Mouse (Mus musculus): Measurements from ENCODE around the gene Ddx39b. TPM values are rescaled to one million over a fixed set of nuclear protein-coding genes. Genes with fewer than 3 reads are reported as not detected.

Gene Ddx39b
- polyA plus RNA-seq, 1 experiment: 158 TPM

- no peak for TF ChIP-seq FLI1 (IDR thresholded peaks at IDR 0.05; ENCODE audit: low read length)
- TF ChIP-seq GATA1 (IDR thresholded peaks at IDR 0.05; ENCODE audit: borderline replicate concordance, low read length): no peak; the same call in 2 of the 3 replicates
- H3K4me3 ChIP-seq (replicated peaks): peak overlapping the region; percentile 81
Measured at GRCm38 (mm10) chr17:35218516-35219193, 22.9 kb upstream of the Ddx39b start.

GRCm38 (mm10) chr17:35219601-35220041, 21.9 kb upstream of the Ddx39b start:
- H3K9me3 ChIP-seq: no peaks in the 10 kb centered on the region
- TF ChIP-seq GATA1 (IDR thresholded peaks at IDR 0.05; ENCODE audit: borderline replicate concordance, low read length) (no peak), FLI1 (IDR thresholded peaks at IDR 0.05; ENCODE audit: low read length) (no peak)
- H3K36me3 ChIP-seq (replicated peaks; ENCODE audit: low read length): peaks cover 36% of the 10 kb centered on the region
- peak overlapping the region; percentile 81 for H3K4me3 ChIP-seq (replicated peaks)
- H3K4me1 ChIP-seq: peaks cover 90% of the 10 kb centered on the region
- H3K27me3 ChIP-seq (replicated peaks): no peaks in the 10 kb centered on the region

More at GRCm38 (mm10) chr17:35218516-35219193, 22.9 kb upstream of the Ddx39b start:
- no peaks in the 10 kb centered on the region for H3K27me3 ChIP-seq (replicated peaks)
- peaks cover 93% of the 10 kb centered on the region for H3K4me1 ChIP-seq
- peaks cover 34% of the 10 kb centered on the region for H3K36me3 ChIP-seq (replicated peaks; ENCODE audit: low read length)
- H3K9me3 ChIP-seq: no peaks in the 10 kb centered on the region

GRCm38 (mm10) chr17:35220156-35220952, 21.2 kb upstream of the Ddx39b start, which contains the start of gene Gm16181:
Gene Gm16181, plus strand, starts transcription at chr17:35220834.
- Histone ChIP-seq H3K4me1 (peaks cover 90% of the 10 kb centered on the region), H3K9me3 (no peaks in the 10 kb centered on the region), H3K36me3 (replicated peaks; ENCODE audit: low read length) (peaks cover 42% of the 10 kb centered on the region), H3K4me3 (replicated peaks) (peak within 1 kb of the TSS; percentile 81), H3K27me3 (replicated peaks) (no peaks in the 10 kb centered on the region)
- TF ChIP-seq FLI1 (IDR thresholded peaks at IDR 0.05; ENCODE audit: low read length) (no peak), GATA1 (IDR thresholded peaks at IDR 0.05; ENCODE audit: borderline replicate concordance, low read length) (no peak)

GRCm38 (mm10) chr17:35222299-35222698, 19.2 kb upstream of the Ddx39b start:
- no peaks in the 10 kb centered on the region for H3K9me3 ChIP-seq
- no peaks in the 10 kb centered on the region for H3K27me3 ChIP-seq (replicated peaks)
- peak overlapping the region; percentile 80 for H3K4me3 ChIP-seq (replicated peaks)
- peaks cover 92% of the 10 kb centered on the region for H3K4me1 ChIP-seq
- peaks cover 56% of the 10 kb centered on the region for H3K36me3 ChIP-seq (replicated peaks; ENCODE audit: low read length)
- TF ChIP-seq FLI1 (IDR thresholded peaks at IDR 0.05; ENCODE audit: low read length) (no peak), GATA1 (IDR thresholded peaks at IDR 0.05; ENCODE audit: borderline replicate concordance, low read length) (peak; percentile 71; the same call in 1 of the 3 replicates)

- Histone ChIP-seq H3K4me3 (replicated peaks) (no peak overlapping the region), H3K27me3 (replicated peaks) (no peaks in the 10 kb centered on the region), H3K4me1 (peaks cover 90% of the 10 kb centered on the region), H3K36me3 (replicated peaks; ENCODE audit: low read length) (peaks cover 80% of the 10 kb centered on the region), H3K9me3 (no peaks in the 10 kb centered on the region)
- no peak for TF ChIP-seq FLI1 (IDR thresholded peaks at IDR 0.05; ENCODE audit: low read length)
- TF ChIP-seq GATA1 (IDR thresholded peaks at IDR 0.05; ENCODE audit: borderline replicate concordance, low read length): no peak
Measured at GRCm38 (mm10) chr17:35224641-35225040, 16.9 kb upstream of the Ddx39b start.

- Histone ChIP-seq H3K4me3 (replicated peaks) (no peak overlapping the region), H3K36me3 (replicated peaks; ENCODE audit: low read length) (peaks cover 80% of the 10 kb centered on the region), H3K27me3 (replicated peaks) (no peaks in the 10 kb centered on the region), H3K9me3 (no peaks in the 10 kb centered on the region), H3K4me1 (peaks cover 88% of the 10 kb centered on the region)
- TF ChIP-seq GATA1 (IDR thresholded peaks at IDR 0.05; ENCODE audit: borderline replicate concordance, low read length): no peak
- TF ChIP-seq FLI1 (IDR thresholded peaks at IDR 0.05; ENCODE audit: low read length): no peak
Measured at GRCm38 (mm10) chr17:35225456-35225855, 16.1 kb upstream of the Ddx39b start.

GRCm38 (mm10) chr17:35226561-35227046, 14.9 kb upstream of the Ddx39b start:
- no peaks in the 10 kb centered on the region for H3K9me3 ChIP-seq
- TF ChIP-seq FLI1 (IDR thresholded peaks at IDR 0.05; ENCODE audit: low read length) (no peak), GATA1 (IDR thresholded peaks at IDR 0.05; ENCODE audit: borderline replicate concordance, low read length) (no peak)
- no peaks in the 10 kb centered on the region for H3K27me3 ChIP-seq (replicated peaks)
- H3K36me3 ChIP-seq (replicated peaks; ENCODE audit: low read length): peaks cover 82% of the 10 kb centered on the region
- H3K4me1 ChIP-seq: peaks cover 88% of the 10 kb centered on the region
- peak overlapping the region; percentile 42 for H3K4me3 ChIP-seq (replicated peaks)

- H3K36me3 ChIP-seq (replicated peaks; ENCODE audit: low read length): peaks cover 71% of the 10 kb centered on the region
- peak overlapping the region; percentile 70 for H3K4me3 ChIP-seq (replicated peaks)
- H3K4me1 ChIP-seq: peaks cover 85% of the 10 kb centered on the region
- no peaks in the 10 kb centered on the region for H3K27me3 ChIP-seq (replicated peaks)
- TF ChIP-seq FLI1 (IDR thresholded peaks at IDR 0.05; ENCODE audit: low read length) (no peak), GATA1 (IDR thresholded peaks at IDR 0.05; ENCODE audit: borderline replicate concordance, low read length) (no peak)
- no peaks in the 10 kb centered on the region for H3K9me3 ChIP-seq
Measured at GRCm38 (mm10) chr17:35231022-35231421, 10.5 kb upstream of the Ddx39b start.

- TF ChIP-seq GATA1 (IDR thresholded peaks at IDR 0.05; ENCODE audit: borderline replicate concordance, low read length) (no peak), FLI1 (IDR thresholded peaks at IDR 0.05; ENCODE audit: low read length) (no peak)
- peaks cover 85% of the 10 kb centered on the region for H3K4me1 ChIP-seq
- no peaks in the 10 kb centered on the region for H3K9me3 ChIP-seq
- H3K4me3 ChIP-seq (replicated peaks): peak overlapping the region; percentile 84
- H3K27me3 ChIP-seq (replicated peaks): no peaks in the 10 kb centered on the region
- H3K36me3 ChIP-seq (replicated peaks; ENCODE audit: low read length): peaks cover 66% of the 10 kb centered on the region
Measured at GRCm38 (mm10) chr17:35232043-35232442, 9.5 kb upstream of the Ddx39b start.

Measured in megakaryocyte, embryonic 14.5 days (primary cell).